Mouse (Mus musculus) kidney, postnatal 0 days (tissue): ENCODE results near the gene Slc17a7. TPM values are rescaled to one million over a fixed set of nuclear protein-coding genes. Genes with fewer than 3 reads are reported as not detected.

ENCODE experiments used
- ATAC-seq: fragments of 200-750 bp; cut with Nextera tagmentation; replicated peaks from 2 replicates; pipeline ENCODE4 v1.8.0; 2017; ENCODE audit warnings: low read depth, moderate number of reproducible peaks, moderate TSS enrichment, moderate library complexity; ENCODE audit not compliant: low FRiP score
- DNase-seq: peaks from one replicate; pipeline ENCODE4 v3.0.0-alpha.2; 2016; ENCODE audit warnings: low spot score
- H3K27ac ChIP-seq: fragments of 300-500 bp; sonication (generic); 2 replicates; pipeline ENCODE4 v1.5.1; 2014; ENCODE audit warnings: mild to moderate bottlenecking
- H3K27me3 ChIP-seq: fragments of 300-500 bp; sonication (generic); 2 replicates; pipeline ENCODE4 v1.6.1; 2014; ENCODE audit warnings: low read length, mixed read lengths; ENCODE audit not compliant: insufficient read depth
- H3K36me3 ChIP-seq: fragments of 300-500 bp; sonication (generic); 2 replicates; pipeline ENCODE4 v1.6.1; 2014; ENCODE audit warnings: low read length, mixed read lengths; ENCODE audit not compliant: insufficient read depth
- H3K4me1 ChIP-seq: fragments of 300-500 bp; sonication (generic); replicated peaks from 2 replicates; pipeline ENCODE4 v1.6.1; 2014; ENCODE audit warnings: antibody characterized with exemption, low read length, mixed read lengths; ENCODE audit not compliant: insufficient read depth
- H3K4me2 ChIP-seq: fragments of 300-500 bp; sonication (generic); 2 replicates; pipeline ENCODE4 v1.6.1; 2014; ENCODE audit warnings: mild to moderate bottlenecking, low read length, moderate library complexity, mixed read lengths
- H3K4me3 ChIP-seq: fragments of 300-500 bp; sonication (generic); replicated peaks from 2 replicates; pipeline ENCODE4 v1.5.1; 2014; ENCODE audit warnings: low read depth, low read length
- H3K9ac ChIP-seq: fragments of 300-500 bp; sonication (generic); 2 replicates; pipeline ENCODE4 v1.6.1; 2014; ENCODE audit warnings: low read depth, low read length
- H3K9me3 ChIP-seq: fragments of 300-500 bp; sonication (generic); replicated peaks from 2 replicates; pipeline ENCODE4 v1.6.1; 2016; ENCODE audit warnings: low read length, inconsistent platforms, mixed read lengths
- CTCF ChIP-seq: IDR thresholded peaks from 2 replicates; pipeline ENCODE4 v1.5.1; 2016; ENCODE audit warnings: antibody characterized with exemption, low read depth, mild to moderate bottlenecking, moderate library complexity
- WGBS: fragments of 180-500 bp; shearing (Covaris S2); extraction: QIAGEN DNeasy Blood & Tissue Kit; methylation state at CpG from one replicate; pipeline ENCODE4 v1.1.7; 2014; 5-methylcytosine and 5-hydroxymethylcytosine counted together
- polyA plus RNA-seq: library from polyadenylated mRNA; unstranded; fragments of >200 nt; fragmentation: Nextera tagmentation; extraction: Ambion mirVana; gene quantifications from 2 replicates; pipeline ENCODE4 v1.2.1, GENCODE M21; 2015

The Slc17a7 gene
- polyA plus RNA-seq: 0.17 TPM in 2 replicates

DNA sequence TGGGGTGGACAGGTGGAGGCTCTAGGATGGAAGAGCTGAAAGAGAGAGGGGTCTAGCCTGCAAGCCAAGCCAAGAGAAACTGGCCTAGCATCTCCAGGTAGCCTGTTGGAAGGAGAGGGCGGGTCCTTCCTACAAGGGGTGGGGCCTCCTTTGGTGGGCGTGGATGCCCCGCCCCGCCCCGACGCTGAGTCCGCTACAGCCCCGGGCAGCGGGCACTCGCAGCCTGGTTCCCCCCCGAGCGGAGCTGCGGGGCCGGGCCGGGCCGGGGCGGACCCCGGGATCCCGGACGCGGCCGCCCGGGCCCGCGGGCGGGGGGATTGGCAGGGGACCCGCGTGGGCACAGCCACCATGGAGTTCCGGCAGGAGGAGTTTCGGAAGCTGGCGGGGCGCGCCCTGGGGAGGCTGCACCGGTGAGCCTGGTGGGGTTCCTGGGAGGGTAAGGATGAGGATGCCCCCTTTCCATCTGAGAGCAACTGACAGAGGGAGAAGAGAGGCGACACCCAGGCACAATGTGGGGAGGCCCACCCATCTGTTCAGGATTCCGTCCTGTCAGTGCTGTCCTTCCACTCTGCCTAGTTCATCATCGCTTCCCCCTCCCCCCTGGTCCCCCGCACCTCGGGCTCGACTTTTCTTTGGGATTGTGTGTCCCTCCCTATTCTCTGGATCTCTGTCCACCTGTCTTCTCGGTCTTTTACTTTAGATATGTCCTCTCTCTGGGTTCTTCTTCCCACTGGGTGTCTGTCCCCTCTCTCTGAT lies at the start of gene Slc17a7:
Gene Slc17a7, plus strand, starts transcription at position 215 of the 756 bp plus-strand sequence.
- Histone ChIP-seq H3K9ac (peak within 1 kb of the TSS; percentile 59), H3K36me3 (0 out of 2 replicates have a peak, but pooled peaks cover 7% of the 10 kb centered on the region), H3K27ac (no peak within 1 kb of the TSS), H3K9me3 (no peaks in the 10 kb centered on the region), H3K27me3 (peaks cover 45% of the 10 kb centered on the region), H3K4me1 (peaks cover 5% of the 10 kb centered on the region; the same call in 1 of the 2 replicates), H3K4me2 (peak within 1 kb of the TSS; percentile 81), H3K4me3 (peak within 1 kb of the TSS; percentile 38)
- TF ChIP-seq CTCF: no peak
- under 1% methylated on average over 38 of the region's 41 CpGs for WGBS
- ATAC-seq (no peak), DNase-seq (peak; percentile 46)

- DNase-seq (no peak), ATAC-seq (no peak)
- Histone ChIP-seq H3K9me3 (no peaks in the 10 kb centered on the region), H3K4me3 (no peak overlapping the region), H3K4me2 (no peak overlapping the region), H3K9ac (no peak overlapping the region), H3K4me1 (peaks cover 3% of the 10 kb centered on the region; the same call in 1 of the 2 replicates), H3K36me3 (peaks cover 34% of the 10 kb centered on the region), H3K27me3 (no peaks in the 10 kb centered on the region), H3K27ac (no peak overlapping the region)
- no peak for TF ChIP-seq CTCF
- WGBS: 71% methylated on average over 8 of the region's 8 CpGs
Measured at GRCm38 (mm10) chr7:45117566-45117965, 46.2 kb upstream of the Slc17a7 start.

DNA sequence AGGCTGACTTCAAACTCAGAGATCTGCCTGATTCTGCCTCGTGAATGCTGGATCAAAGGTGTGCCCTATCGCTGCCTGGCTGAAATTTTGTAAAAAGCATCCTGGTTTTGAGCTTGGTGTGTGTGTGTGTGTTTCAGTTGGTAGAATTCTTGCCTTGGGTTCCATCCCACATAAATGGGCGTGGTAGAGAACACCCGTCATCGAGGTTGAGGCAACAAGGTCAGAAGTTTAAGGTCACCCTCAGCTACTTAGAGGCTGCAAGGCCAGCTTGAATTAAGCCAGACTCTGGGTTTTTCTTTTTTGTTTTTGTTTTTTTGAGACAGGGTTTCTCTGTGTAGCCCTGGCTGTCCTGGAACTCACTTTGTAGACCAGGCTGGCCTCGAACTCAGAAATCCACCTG lies 45.4 kb upstream of the Slc17a7 start:
- H3K4me2 ChIP-seq: no peak overlapping the region
- H3K36me3 ChIP-seq: peaks cover 41% of the 10 kb centered on the region
- 0 out of 2 replicates have a peak overlapping the region, but pooled peaks have one; percentile 19 for H3K27ac ChIP-seq
- 80% methylated on average over 6 of the region's 6 CpGs for WGBS
- no peak for TF ChIP-seq CTCF
- H3K27me3 ChIP-seq: no peaks in the 10 kb centered on the region
- H3K4me3 ChIP-seq: no peak overlapping the region
- no peak for ATAC-seq
- DNase-seq: no peak
- H3K9me3 ChIP-seq: no peaks in the 10 kb centered on the region
- peaks cover 10% of the 10 kb centered on the region; the same call in 1 of the 2 replicates for H3K4me1 ChIP-seq
- H3K9ac ChIP-seq: no peak overlapping the region

- Histone ChIP-seq H3K4me1 (peaks cover 14% of the 10 kb centered on the region; the same call in 1 of the 2 replicates), H3K4me3 (no peak overlapping the region), H3K27me3 (no peaks in the 10 kb centered on the region), H3K9me3 (no peaks in the 10 kb centered on the region), H3K9ac (no peak overlapping the region), H3K36me3 (peaks cover 42% of the 10 kb centered on the region), H3K27ac (no peak overlapping the region), H3K4me2 (no peak overlapping the region)
- no peak for DNase-seq
- no peak for ATAC-seq
- whole genome bisulfite sequencing: 82% methylated on average over 5 of the region's 5 CpGs
- no peak for TF ChIP-seq CTCF
Measured at GRCm38 (mm10) chr7:45119780-45120709, 43.7 kb upstream of the Slc17a7 start.

DNA sequence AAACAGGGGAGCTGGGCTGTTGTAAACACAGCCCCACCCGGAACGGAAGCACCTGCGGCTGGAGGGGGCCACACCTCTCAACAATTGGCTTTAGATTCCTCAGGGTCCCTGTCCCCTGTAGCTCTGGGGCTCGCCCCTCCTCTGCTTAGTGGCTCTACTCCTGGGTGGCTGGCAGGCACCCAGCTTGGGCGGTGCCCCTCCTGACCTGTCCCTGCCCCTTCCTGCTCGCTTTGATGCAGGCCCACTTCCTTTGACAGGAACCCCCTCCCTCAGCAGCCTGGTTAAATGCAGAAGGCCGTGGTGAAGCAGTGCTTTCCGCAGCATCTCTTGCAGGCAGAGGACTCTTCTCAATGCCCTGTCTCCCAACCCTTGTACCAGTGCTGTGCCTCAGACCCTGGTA lies 42.3 kb upstream of the Slc17a7 start:
- Histone ChIP-seq H3K4me1 (peaks cover 18% of the 10 kb centered on the region; the same call in 1 of the 2 replicates), H3K4me2 (peak overlapping the region; percentile 7; the same call in 1 of the 2 replicates), H3K4me3 (no peak overlapping the region), H3K27me3 (no peaks in the 10 kb centered on the region), H3K27ac (no peak overlapping the region), H3K9me3 (no peaks in the 10 kb centered on the region), H3K36me3 (peaks cover 55% of the 10 kb centered on the region), H3K9ac (peak overlapping the region; percentile 24; the same call in 1 of the 2 replicates)
- DNase-seq: no peak
- 55% methylated on average over 8 of the region's 8 CpGs for WGBS
- ATAC-seq: no peak
- no peak for TF ChIP-seq CTCF

- peak overlapping the region; percentile 24; the same call in 1 of the 2 replicates for H3K9ac ChIP-seq
- TF ChIP-seq CTCF: no peak
- DNase-seq: no peak
- peaks cover 24% of the 10 kb centered on the region; the same call in 1 of the 2 replicates for H3K4me1 ChIP-seq
- no peak overlapping the region for H3K27ac ChIP-seq
- peaks cover 60% of the 10 kb centered on the region for H3K36me3 ChIP-seq
- no peaks in the 10 kb centered on the region for H3K27me3 ChIP-seq
- no peaks in the 10 kb centered on the region for H3K9me3 ChIP-seq
- no peak for ATAC-seq
- H3K4me3 ChIP-seq: no peak overlapping the region
- peak overlapping the region; percentile 7; the same call in 1 of the 2 replicates for H3K4me2 ChIP-seq
Measured at GRCm38 (mm10) chr7:45121966-45122365, 41.8 kb upstream of the Slc17a7 start.
